Mouse (Mus musculus) midbrain, embryonic 14.5 days (tissue): ENCODE measurements at regions not wholly inside any gene's neighbourhood (a gene's known extent, or its start where the extent isn't known, plus 50 kb on each side); places are given as distances from the start of the nearest gene placed in this dataset.

Source experiments
- ATAC-seq: fragments of 200-750 bp; cut with Nextera tagmentation; 2 replicates; pipeline ENCODE4 v1.8.0; 2017; ENCODE audit warnings: moderate number of reproducible peaks, moderate library complexity; ENCODE audit not compliant: low FRiP score, low TSS enrichment
- DNase-seq: peaks from one replicate; pipeline ENCODE4 v3.0.0-alpha.2; 2015
- H3K27ac ChIP-seq: fragments of 300-500 bp; sonication (generic); replicated peaks from 2 replicates; pipeline ENCODE4 v1.5.1; 2014; ENCODE audit warnings: mild to moderate bottlenecking, low read depth, low read length, moderate library complexity
- H3K27me3 ChIP-seq: fragments of 300-500 bp; sonication (generic); 2 replicates; pipeline ENCODE4 v1.6.1; 2014; ENCODE audit warnings: low read length, control low read depth, mixed read lengths; ENCODE audit not compliant: control insufficient read depth, insufficient read depth
- H3K36me3 ChIP-seq: fragments of 300-500 bp; sonication (generic); 2 replicates; pipeline ENCODE4 v1.6.1; 2014; ENCODE audit warnings: low read length, control low read depth; ENCODE audit not compliant: control insufficient read depth, insufficient read depth
- H3K4me1 ChIP-seq: fragments of 300-500 bp; sonication (generic); 2 replicates; pipeline ENCODE4 v1.6.1; 2014; ENCODE audit warnings: mild to moderate bottlenecking, antibody characterized with exemption, low read length, control low read depth; ENCODE audit not compliant: control insufficient read depth, insufficient read depth
- H3K4me2 ChIP-seq: fragments of 300-500 bp; sonication (generic); 2 replicates; pipeline ENCODE4 v1.6.1; 2014; ENCODE audit warnings: mild to moderate bottlenecking, low read length, moderate library complexity
- H3K4me3 ChIP-seq: fragments of 300-500 bp; sonication (generic); replicated peaks from 2 replicates; pipeline ENCODE4 v1.5.1; 2014; ENCODE audit warnings: low read depth, low read length
- H3K9ac ChIP-seq: fragments of 300-500 bp; sonication (generic); replicated peaks from 2 replicates; pipeline ENCODE4 v1.6.1; 2014; ENCODE audit warnings: mild to moderate bottlenecking, low read length, moderate library complexity
- H3K9me3 ChIP-seq: fragments of 300-500 bp; sonication (generic); 2 replicates; pipeline ENCODE4 v1.6.1; 2016; ENCODE audit warnings: low read length, control low read depth, mixed read lengths; ENCODE audit not compliant: control insufficient read depth
- WGBS: fragments of 180-500 bp; shearing (Covaris S2); extraction: QIAGEN DNeasy Blood & Tissue Kit; methylation state at CpG from one replicate; pipeline ENCODE4 v1.1.7; 2014; 5-methylcytosine and 5-hydroxymethylcytosine counted together

DNA sequence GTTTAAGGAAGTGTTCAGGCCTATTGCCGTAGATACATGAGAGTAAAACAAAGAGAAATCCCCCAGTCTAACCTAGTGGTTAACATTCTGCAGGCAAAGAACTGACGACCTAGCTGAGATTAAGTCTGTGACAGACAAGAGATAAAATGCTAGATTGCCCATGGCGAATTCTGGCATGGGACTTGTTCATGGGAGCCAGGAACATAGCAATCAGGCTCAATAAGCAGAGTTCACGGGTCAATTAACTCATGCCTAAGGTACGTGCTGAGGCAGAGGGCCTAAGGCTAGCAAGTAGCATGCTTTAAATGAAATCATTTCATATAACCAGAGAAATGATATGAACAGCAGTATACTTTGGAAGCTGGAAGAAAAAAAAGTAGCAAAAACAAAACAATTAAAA, 1119.2 kb upstream of the Adgrl2 start:
- H3K9me3 ChIP-seq = no peaks in the 10 kb centered on the region
- H3K27ac ChIP-seq = no peak overlapping the region
- 56% methylated on average over 5 of the region's 5 CpGs for WGBS
- no peaks in the 10 kb centered on the region for H3K27me3 ChIP-seq
- no peaks in the 10 kb centered on the region for H3K36me3 ChIP-seq
- no peak overlapping the region for H3K4me3 ChIP-seq
- H3K4me2 ChIP-seq = no peak overlapping the region
- peak; percentile 37 for DNase-seq
- H3K4me1 ChIP-seq = no peaks in the 10 kb centered on the region
- no peak overlapping the region for H3K9ac ChIP-seq
- no peak for ATAC-seq

DNA sequence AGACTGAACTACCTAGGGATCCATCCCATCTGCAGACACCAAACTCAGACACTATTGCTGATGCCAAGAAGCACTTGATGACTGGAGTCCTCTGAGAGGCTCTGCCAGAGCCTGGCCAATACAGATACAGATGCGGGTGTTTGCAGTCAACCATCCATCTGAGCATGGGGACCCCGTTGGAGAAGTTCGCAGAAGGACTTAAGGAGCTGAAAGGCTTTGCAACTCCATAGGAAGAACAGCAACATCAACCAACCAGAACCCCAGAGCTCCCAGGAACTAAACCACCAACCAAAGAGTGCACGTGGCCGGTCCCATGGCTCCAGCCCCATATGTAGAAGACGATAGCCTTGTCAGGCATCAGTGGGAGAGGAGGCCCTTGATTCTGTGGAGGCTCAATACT, 1121.9 kb upstream of the Adgrl2 start:
- ATAC-seq (no peak), DNase-seq (no peak)
- Histone ChIP-seq H3K4me2 (no peak overlapping the region), H3K9me3 (no peaks in the 10 kb centered on the region), H3K4me1 (no peaks in the 10 kb centered on the region), H3K4me3 (no peak overlapping the region), H3K36me3 (no peaks in the 10 kb centered on the region), H3K27ac (no peak overlapping the region), H3K27me3 (no peaks in the 10 kb centered on the region), H3K9ac (no peak overlapping the region)
- WGBS = 95% methylated on average over 6 of the region's 6 CpGs

DNA sequence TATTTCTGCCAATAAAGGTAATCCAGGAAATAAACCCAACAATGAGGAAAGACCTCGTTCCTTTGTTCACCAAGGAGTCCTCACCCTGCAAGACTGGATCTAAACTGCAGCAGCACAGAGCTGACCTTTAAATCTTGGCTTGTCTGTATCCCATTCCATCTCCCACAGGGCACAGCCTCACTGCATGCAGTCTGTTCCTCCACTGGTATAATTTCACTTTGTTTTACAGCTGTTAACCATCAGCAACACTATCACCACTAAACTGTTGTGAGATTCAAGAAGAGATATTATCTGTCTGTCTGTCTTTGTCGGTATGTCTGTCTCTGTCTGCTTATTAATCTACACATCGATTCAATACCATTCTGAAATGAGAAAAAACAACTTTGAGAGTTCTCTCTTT, 1129.5 kb upstream of the Adgrl2 start:
- no peaks in the 10 kb centered on the region for H3K4me1 ChIP-seq
- H3K36me3 ChIP-seq = no peaks in the 10 kb centered on the region
- no peak overlapping the region for H3K9ac ChIP-seq
- ATAC-seq (no peak), DNase-seq (no peak)
- 78% methylated on average over 3 of the region's 3 CpGs for WGBS
- H3K27ac ChIP-seq = no peak overlapping the region
- H3K4me3 ChIP-seq = no peak overlapping the region
- no peak overlapping the region for H3K4me2 ChIP-seq
- H3K27me3 ChIP-seq = no peaks in the 10 kb centered on the region
- no peaks in the 10 kb centered on the region for H3K9me3 ChIP-seq

DNA sequence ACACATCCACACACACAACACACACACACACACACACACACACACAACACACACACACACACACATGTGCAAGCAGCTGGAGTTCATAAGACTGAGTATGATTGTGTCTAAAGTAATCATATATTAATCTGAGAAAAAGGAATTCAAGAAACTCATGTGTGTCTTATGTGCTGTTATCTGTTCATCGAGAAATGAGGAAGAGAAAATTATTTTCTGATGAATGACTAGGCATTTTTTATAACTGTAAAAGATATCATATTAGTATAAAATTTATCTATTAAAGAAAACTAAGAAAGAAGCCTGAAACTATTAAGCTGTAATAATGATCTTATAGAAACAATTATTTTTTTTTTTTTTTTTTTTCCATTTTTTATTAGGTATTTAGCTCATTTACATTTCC, 1156.3 kb upstream of the Adgrl2 start:
- H3K4me1 ChIP-seq = no peaks in the 10 kb centered on the region
- WGBS = 97% methylated on average over 1 of the region's 1 CpGs
- H3K4me3 ChIP-seq = no peak overlapping the region
- no peak overlapping the region for H3K4me2 ChIP-seq
- H3K27me3 ChIP-seq = no peaks in the 10 kb centered on the region
- H3K27ac ChIP-seq = no peak overlapping the region
- H3K36me3 ChIP-seq = no peaks in the 10 kb centered on the region
- no peak overlapping the region for H3K9ac ChIP-seq
- DNase-seq (no peak), ATAC-seq (no peak)
- no peaks in the 10 kb centered on the region for H3K9me3 ChIP-seq

DNA sequence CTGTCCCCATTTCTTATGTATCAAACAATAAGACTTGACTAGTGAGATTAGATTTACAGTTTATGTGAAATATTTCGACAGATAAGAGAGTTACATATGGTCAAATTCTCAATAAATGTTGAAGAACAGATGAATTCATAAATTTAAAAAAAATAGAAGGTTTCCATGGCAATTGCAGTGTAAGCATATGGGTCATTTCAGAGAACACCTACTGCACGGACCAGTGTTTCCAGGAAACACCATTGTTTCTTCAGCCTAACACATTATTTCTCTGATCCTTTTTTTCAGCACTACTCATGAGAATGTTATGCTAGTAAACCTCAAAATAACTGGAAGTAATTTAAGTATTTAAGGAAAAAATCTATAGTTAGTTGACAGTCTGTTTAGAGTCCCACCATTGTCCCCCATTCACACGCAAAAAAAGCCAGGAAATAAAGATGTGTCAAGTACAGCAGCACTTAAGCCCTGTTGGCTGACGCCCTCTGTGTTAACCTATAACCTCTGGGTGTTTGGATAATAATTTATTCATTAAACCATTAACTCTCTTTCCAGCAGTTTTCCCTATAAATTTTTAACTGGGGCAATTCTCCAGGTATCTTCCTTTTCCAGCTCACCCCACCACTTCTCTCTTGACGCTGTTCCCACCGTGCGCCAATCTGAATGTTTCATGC, 1160.9 kb upstream of the Adgrl2 start:
- Histone ChIP-seq H3K4me1 (no peaks in the 10 kb centered on the region), H3K36me3 (no peaks in the 10 kb centered on the region), H3K4me3 (no peak overlapping the region), H3K9me3 (no peaks in the 10 kb centered on the region), H3K9ac (no peak overlapping the region), H3K4me2 (no peak overlapping the region), H3K27ac (no peak overlapping the region), H3K27me3 (no peaks in the 10 kb centered on the region)
- no peak for DNase-seq
- no peak for ATAC-seq
- 77% methylated on average over 7 of the region's 7 CpGs for WGBS

- Histone ChIP-seq H3K4me3 (no peak overlapping the region), H3K9me3 (no peaks in the 10 kb centered on the region), H3K9ac (no peak overlapping the region), H3K4me2 (no peak overlapping the region), H3K27me3 (no peaks in the 10 kb centered on the region), H3K36me3 (no peaks in the 10 kb centered on the region), H3K4me1 (no peaks in the 10 kb centered on the region), H3K27ac (no peak overlapping the region)
- ATAC-seq (no peak), DNase-seq (no peak)
- WGBS = 87% methylated on average over 8 of the region's 8 CpGs
Observed at GRCm38 (mm10) chr3:150151823-150152158, 1161.4 kb upstream of the Adgrl2 start.

DNA sequence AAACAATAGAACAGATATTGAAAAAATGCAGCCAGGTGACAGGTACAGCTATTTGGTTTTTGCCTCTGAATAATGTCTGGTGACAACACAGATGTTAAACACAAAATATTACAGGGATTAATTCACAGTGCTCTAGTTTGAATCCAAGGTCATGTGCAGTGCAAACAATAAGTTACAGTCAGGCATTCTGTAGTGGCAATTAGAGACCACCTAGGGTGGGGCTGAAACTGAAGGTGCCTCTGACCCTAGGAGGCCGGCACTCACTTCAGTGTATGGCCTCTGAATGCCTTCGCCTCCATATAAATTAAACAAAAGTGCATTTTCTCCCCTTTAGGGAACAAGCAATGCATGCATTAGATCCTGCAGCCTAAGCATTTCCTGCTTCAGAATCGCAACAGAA, 1162.5 kb upstream of the Adgrl2 start:
- H3K4me2 ChIP-seq = no peak overlapping the region
- H3K27me3 ChIP-seq = no peaks in the 10 kb centered on the region
- H3K9ac ChIP-seq = no peak overlapping the region
- ATAC-seq (no peak), DNase-seq (no peak)
- H3K27ac ChIP-seq = no peak overlapping the region
- H3K36me3 ChIP-seq = no peaks in the 10 kb centered on the region
- no peaks in the 10 kb centered on the region for H3K9me3 ChIP-seq
- WGBS = 60% methylated on average over 3 of the region's 3 CpGs
- H3K4me1 ChIP-seq = no peaks in the 10 kb centered on the region
- H3K4me3 ChIP-seq = no peak overlapping the region

DNA sequence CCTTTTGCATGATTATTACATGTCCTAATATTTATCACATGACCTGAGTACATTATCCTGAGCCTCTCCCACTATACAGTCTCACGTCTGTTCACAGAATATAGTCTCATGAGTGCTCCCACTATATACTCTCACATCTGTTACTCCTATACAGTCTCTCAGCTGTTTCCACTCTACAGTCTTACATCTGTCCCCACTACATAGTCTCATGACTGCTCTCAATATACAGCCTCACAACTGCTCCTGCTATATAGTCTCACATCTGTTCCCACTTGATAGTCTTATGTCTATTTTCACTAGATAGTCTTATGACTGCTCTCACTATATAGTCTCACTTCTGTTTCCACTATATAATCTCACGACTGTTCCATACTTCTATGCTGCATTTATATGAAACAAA, 1195.5 kb upstream of the Adgrl2 start:
- DNase-seq = no peak
- H3K27ac ChIP-seq = no peak overlapping the region
- H3K36me3 ChIP-seq = no peaks in the 10 kb centered on the region
- 89% methylated on average over 2 of the region's 2 CpGs for WGBS
- no peak overlapping the region for H3K4me2 ChIP-seq
- H3K4me3 ChIP-seq = no peak overlapping the region
- no peaks in the 10 kb centered on the region for H3K9me3 ChIP-seq
- H3K27me3 ChIP-seq = no peaks in the 10 kb centered on the region
- H3K9ac ChIP-seq = no peak overlapping the region
- H3K4me1 ChIP-seq = no peaks in the 10 kb centered on the region
- ATAC-seq = no peak

DNA sequence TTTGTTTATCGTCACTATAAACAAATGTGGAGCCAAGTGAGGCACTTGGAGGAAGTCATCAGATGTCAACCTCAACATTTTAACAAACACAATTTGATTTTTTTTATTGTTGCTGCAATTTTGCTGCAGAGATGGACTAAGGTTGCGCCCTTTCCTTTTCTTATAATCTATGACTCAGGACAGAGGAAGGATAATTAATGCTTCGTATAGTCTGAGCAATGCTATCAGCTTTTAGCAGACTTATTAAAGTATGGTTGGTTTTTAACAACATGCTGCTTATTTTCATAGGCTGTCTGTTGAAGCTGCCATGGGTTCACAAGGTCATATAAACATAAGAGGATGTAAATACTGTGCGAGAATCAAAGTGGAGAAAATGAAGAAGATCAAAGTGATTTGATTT, 1202.8 kb upstream of the Adgrl2 start:
- Histone ChIP-seq H3K9ac (no peak overlapping the region), H3K27ac (no peak overlapping the region), H3K4me1 (no peaks in the 10 kb centered on the region), H3K36me3 (no peaks in the 10 kb centered on the region), H3K27me3 (no peaks in the 10 kb centered on the region), H3K4me3 (no peak overlapping the region), H3K9me3 (no peaks in the 10 kb centered on the region), H3K4me2 (no peak overlapping the region)
- DNase-seq (no peak), ATAC-seq (no peak)
- 89% methylated on average over 4 of the region's 4 CpGs for WGBS
